Mouse (Mus musculus): ENCODE data around the gene Psma6. TPM values are rescaled to one million over a fixed set of nuclear protein-coding genes. Genes with fewer than 3 reads are reported as not detected.

Gene Psma6
- polyA plus RNA-seq, 1 experiment from 2014 or later, result 435 TPM

GRCm38 (mm10) chr12:55432284-55432919 lies 48.4 kb downstream of the Psma6 start:
- Histone ChIP-seq H3K9ac (no peak overlapping the region), H3K4me1 (peaks cover 5% of the 10 kb centered on the region), H3K9me3 (no peaks in the 10 kb centered on the region; the same call in 1 of the 2 replicates), H3K4me2 (replicated peaks) (no peak overlapping the region), H3K36me3 (no peaks in the 10 kb centered on the region), H3K27ac (no peak overlapping the region), H3K27me3 (no peaks in the 10 kb centered on the region), H3K4me3 (no peak overlapping the region)
- no peak for ATAC-seq (ENCODE audit: insufficient number of reproducible peaks, insufficient read depth, low FRiP score, low TSS enrichment)
- WGBS, result 88% methylated on average over 7 of the region's 7 CpGs

GRCm38 (mm10) chr12:55432920-55433284 lies 48.9 kb downstream of the Psma6 start:
- H3K4me1 ChIP-seq, result peaks cover 10% of the 10 kb centered on the region
- H3K27ac ChIP-seq, result no peak overlapping the region
- WGBS, result 92% methylated on average over 8 of the region's 8 CpGs
- no peaks in the 10 kb centered on the region; the same call in 1 of the 2 replicates for H3K9me3 ChIP-seq
- H3K4me2 ChIP-seq (replicated peaks), result no peak overlapping the region
- H3K36me3 ChIP-seq, result no peaks in the 10 kb centered on the region
- H3K27me3 ChIP-seq, result no peaks in the 10 kb centered on the region
- H3K4me3 ChIP-seq, result no peak overlapping the region
- no peak overlapping the region for H3K9ac ChIP-seq
- ATAC-seq (ENCODE audit: insufficient number of reproducible peaks, insufficient read depth, low FRiP score, low TSS enrichment), result no peak

DNA sequence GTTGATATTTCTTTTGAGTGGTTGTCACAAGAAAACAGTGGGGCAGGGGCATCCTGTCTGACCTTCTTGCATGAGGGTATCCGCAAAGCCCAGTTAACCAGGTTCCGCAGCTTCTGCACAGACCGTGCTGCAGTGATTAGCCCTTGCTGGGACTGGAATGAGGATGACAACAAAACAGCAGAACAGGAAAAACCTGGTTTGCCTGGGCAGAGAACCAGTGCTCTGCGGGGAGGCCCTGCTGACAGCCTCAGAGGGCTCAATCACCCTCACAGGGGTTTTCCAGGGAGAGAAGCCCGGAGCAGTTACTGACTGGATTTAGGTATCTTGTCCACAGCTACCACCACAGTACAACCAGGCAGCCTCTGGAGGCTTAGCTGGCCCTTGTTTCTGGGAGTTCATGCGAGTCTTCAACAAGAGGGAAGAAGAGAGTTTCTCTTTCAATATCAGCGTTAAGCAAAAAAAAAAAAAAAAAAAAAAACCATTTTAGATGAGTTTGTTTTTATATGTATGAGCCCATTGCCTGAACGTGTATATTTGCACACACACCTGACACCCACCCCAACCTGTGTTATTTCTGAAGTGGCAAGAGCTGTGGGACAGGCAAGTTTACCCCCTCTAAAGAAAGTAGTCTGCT lies 49.9 kb downstream of the Psma6 start:
- H3K27ac ChIP-seq, result no peak overlapping the region; the same call in 1 of the 2 replicates
- H3K4me3 ChIP-seq, result no peak overlapping the region
- H3K27me3 ChIP-seq, result no peaks in the 10 kb centered on the region
- no peak for ATAC-seq (ENCODE audit: insufficient number of reproducible peaks, insufficient read depth, low FRiP score, low TSS enrichment)
- H3K9me3 ChIP-seq, result no peaks in the 10 kb centered on the region; the same call in 1 of the 2 replicates
- H3K4me2 ChIP-seq (replicated peaks), result no peak overlapping the region
- 30% methylated on average over 8 of the region's 8 CpGs for WGBS
- no peak overlapping the region for H3K9ac ChIP-seq
- peaks cover 19% of the 10 kb centered on the region for H3K4me1 ChIP-seq
- no peaks in the 10 kb centered on the region for H3K36me3 ChIP-seq

GRCm38 (mm10) chr12:55435080-55435479 lies 51.1 kb downstream of the Psma6 start:
- no peak for ATAC-seq (ENCODE audit: insufficient number of reproducible peaks, insufficient read depth, low FRiP score, low TSS enrichment)
- H3K9ac ChIP-seq, result no peak overlapping the region
- no peaks in the 10 kb centered on the region; the same call in 1 of the 2 replicates for H3K9me3 ChIP-seq
- peaks cover 25% of the 10 kb centered on the region for H3K4me1 ChIP-seq
- H3K4me2 ChIP-seq (replicated peaks), result no peak overlapping the region
- H3K36me3 ChIP-seq, result no peaks in the 10 kb centered on the region
- H3K27me3 ChIP-seq, result no peaks in the 10 kb centered on the region
- H3K4me3 ChIP-seq, result no peak overlapping the region
- H3K27ac ChIP-seq, result no peak overlapping the region
- 68% methylated on average over 1 of the region's 1 CpGs for WGBS

- ATAC-seq (ENCODE audit: insufficient number of reproducible peaks, insufficient read depth, low FRiP score, low TSS enrichment), result no peak
- WGBS, result 75% methylated on average over 13 of the region's 13 CpGs
- no peaks in the 10 kb centered on the region for H3K27me3 ChIP-seq
- H3K36me3 ChIP-seq, result no peaks in the 10 kb centered on the region
- no peak overlapping the region for H3K4me2 ChIP-seq (replicated peaks)
- H3K4me3 ChIP-seq, result no peak overlapping the region
- H3K9me3 ChIP-seq, result no peaks in the 10 kb centered on the region; the same call in 1 of the 2 replicates
- no peak overlapping the region for H3K27ac ChIP-seq
- H3K4me1 ChIP-seq, result peaks cover 28% of the 10 kb centered on the region
- H3K9ac ChIP-seq, result no peak overlapping the region
These were observed 53.3 kb downstream of the Psma6 start for GRCm38 (mm10) chr12:55437122-55437826.

DNA sequence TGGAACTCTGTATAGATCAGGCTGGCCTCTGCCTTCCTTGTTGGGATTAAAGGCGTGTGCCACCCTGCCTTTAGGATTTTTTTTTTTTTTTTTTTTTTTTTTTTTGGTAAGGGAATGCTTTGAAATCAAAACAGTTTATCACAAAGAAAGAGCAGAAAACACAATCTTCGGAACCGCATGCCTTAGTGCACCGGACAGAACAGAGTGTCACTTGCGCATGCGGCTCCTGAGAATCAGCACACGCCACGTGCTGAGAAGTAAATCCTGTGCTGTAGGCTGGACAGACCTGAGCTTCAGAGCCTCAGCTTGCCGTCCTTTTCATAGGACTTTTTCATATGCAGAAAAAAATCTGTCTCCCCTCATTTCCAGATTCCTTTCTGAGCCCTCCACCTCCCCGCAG lies 54.0 kb downstream of the Psma6 start:
- Histone ChIP-seq H3K4me1 (peaks cover 30% of the 10 kb centered on the region), H3K27ac (peak overlapping the region; percentile 81), H3K9ac (no peak overlapping the region), H3K9me3 (no peaks in the 10 kb centered on the region; the same call in 1 of the 2 replicates), H3K36me3 (no peaks in the 10 kb centered on the region), H3K4me2 (replicated peaks) (peak overlapping the region; percentile 37), H3K4me3 (no peak overlapping the region), H3K27me3 (no peaks in the 10 kb centered on the region)
- ATAC-seq (ENCODE audit: insufficient number of reproducible peaks, insufficient read depth, low FRiP score, low TSS enrichment), result no peak
- WGBS, result 52% methylated on average over 10 of the region's 10 CpGs

DNA sequence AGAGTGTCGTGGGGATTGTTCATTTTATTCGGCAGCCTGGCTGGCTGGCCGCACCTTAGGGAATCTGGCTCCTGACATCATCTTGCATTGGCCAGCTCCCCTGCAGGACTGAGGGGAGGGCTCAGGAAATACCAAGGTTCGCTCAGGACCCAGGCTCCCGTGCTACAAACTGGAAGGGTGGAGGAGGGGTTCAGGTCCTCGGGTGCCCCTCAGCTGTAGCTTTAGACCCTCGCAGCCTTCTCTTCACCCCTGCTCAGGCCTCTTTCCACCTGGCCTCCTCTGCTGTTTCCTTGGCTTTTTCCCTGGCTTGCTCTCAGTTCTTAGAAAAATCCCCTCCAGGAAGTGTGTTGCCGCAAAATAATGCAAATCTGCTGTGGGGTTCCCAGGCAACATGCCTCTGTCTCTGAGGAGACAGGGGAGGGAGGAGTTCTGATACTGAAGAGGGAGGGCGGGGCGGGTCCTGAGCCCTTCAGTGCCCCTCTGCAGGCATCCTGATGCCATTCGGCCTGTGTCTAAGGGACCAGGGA lies 54.7 kb downstream of the Psma6 start:
- no peaks in the 10 kb centered on the region for H3K27me3 ChIP-seq
- peak overlapping the region; percentile 81 for H3K27ac ChIP-seq
- H3K36me3 ChIP-seq, result no peaks in the 10 kb centered on the region
- no peak for ATAC-seq (ENCODE audit: insufficient number of reproducible peaks, insufficient read depth, low FRiP score, low TSS enrichment)
- H3K4me3 ChIP-seq, result no peak overlapping the region
- 7% methylated on average over 11 of the region's 11 CpGs for WGBS
- H3K9me3 ChIP-seq, result no peaks in the 10 kb centered on the region
- peaks cover 36% of the 10 kb centered on the region for H3K4me1 ChIP-seq
- H3K4me2 ChIP-seq (replicated peaks), result peak overlapping the region; percentile 37
- 0 out of 2 replicates have a peak overlapping the region, but pooled peaks have one; percentile 16 for H3K9ac ChIP-seq

DNA sequence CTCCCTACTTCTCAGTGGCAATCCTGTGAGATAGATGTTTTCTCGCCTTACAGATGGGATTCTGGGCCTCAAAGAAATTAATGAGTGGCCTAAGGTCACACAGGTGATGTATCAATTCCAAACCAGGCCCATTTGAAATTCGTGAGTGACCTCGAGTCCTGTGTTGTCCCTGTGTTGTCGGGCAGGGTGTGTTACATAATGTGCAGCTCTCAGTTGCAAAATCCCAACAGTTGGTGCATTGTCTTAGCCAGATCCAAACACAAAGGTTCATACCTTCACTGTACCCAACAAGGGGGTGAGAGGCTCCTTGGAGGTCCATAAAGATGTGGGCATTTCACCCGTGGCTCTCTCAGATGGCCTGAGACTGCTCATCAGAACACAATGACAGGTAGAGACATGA lies 56.4 kb downstream of the Psma6 start:
- H3K4me2 ChIP-seq (replicated peaks), result no peak overlapping the region
- peaks cover 39% of the 10 kb centered on the region for H3K4me1 ChIP-seq
- no peak overlapping the region for H3K9ac ChIP-seq
- H3K9me3 ChIP-seq, result no peaks in the 10 kb centered on the region
- no peak for ATAC-seq (ENCODE audit: insufficient number of reproducible peaks, insufficient read depth, low FRiP score, low TSS enrichment)
- H3K36me3 ChIP-seq, result no peaks in the 10 kb centered on the region
- no peaks in the 10 kb centered on the region for H3K27me3 ChIP-seq
- H3K27ac ChIP-seq, result no peak overlapping the region; the same call in 1 of the 2 replicates
- WGBS, result 67% methylated on average over 5 of the region's 5 CpGs
- no peak overlapping the region for H3K4me3 ChIP-seq

- no peak overlapping the region for H3K9ac ChIP-seq
- H3K4me3 ChIP-seq, result no peak overlapping the region
- peaks cover 53% of the 10 kb centered on the region for H3K4me1 ChIP-seq
- no peaks in the 10 kb centered on the region for H3K9me3 ChIP-seq
- 96% methylated on average over 1 of the region's 1 CpGs for WGBS
- no peaks in the 10 kb centered on the region for H3K36me3 ChIP-seq
- no peak overlapping the region for H3K27ac ChIP-seq
- ATAC-seq (ENCODE audit: insufficient number of reproducible peaks, insufficient read depth, low FRiP score, low TSS enrichment), result no peak
- H3K27me3 ChIP-seq, result no peaks in the 10 kb centered on the region
- no peak overlapping the region for H3K4me2 ChIP-seq (replicated peaks)
These were observed 58.2 kb downstream of the Psma6 start for GRCm38 (mm10) chr12:55442245-55442644.

GRCm38 (mm10) chr12:55442861-55443850 lies 59.1 kb downstream of the Psma6 start:
- no peak overlapping the region for H3K9ac ChIP-seq
- peak overlapping the region; percentile 65 for H3K27ac ChIP-seq
- peaks cover 47% of the 10 kb centered on the region for H3K4me1 ChIP-seq
- H3K27me3 ChIP-seq, result no peaks in the 10 kb centered on the region
- no peaks in the 10 kb centered on the region for H3K9me3 ChIP-seq
- no peak for ATAC-seq (ENCODE audit: insufficient number of reproducible peaks, insufficient read depth, low FRiP score, low TSS enrichment)
- no peak overlapping the region for H3K4me2 ChIP-seq (replicated peaks)
- H3K4me3 ChIP-seq, result no peak overlapping the region
- no peaks in the 10 kb centered on the region for H3K36me3 ChIP-seq
- 64% methylated on average over 9 of the region's 9 CpGs for WGBS

DNA sequence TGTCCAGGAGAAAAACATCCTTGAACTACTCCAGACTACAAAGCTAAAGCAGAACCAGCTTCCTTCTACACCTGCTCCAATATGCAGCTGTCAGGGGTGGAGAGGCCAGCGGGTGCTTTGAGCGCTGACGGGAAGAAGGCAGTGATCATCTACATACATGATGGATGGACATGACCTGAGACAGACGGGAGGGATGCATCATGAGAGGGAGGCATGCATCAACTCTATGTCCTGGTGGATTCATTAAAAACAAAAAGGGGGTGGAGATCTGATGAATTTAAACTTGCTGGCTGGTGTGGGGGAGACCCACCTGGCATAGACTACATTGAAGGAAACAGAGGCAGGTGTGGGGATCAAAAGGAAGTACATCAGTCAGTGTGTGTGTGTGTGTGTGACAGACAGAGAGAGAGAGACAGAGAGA lies 60.0 kb downstream of the Psma6 start:
- H3K27ac ChIP-seq, result peak overlapping the region; percentile 41; the same call in 1 of the 2 replicates
- no peaks in the 10 kb centered on the region for H3K27me3 ChIP-seq
- H3K9ac ChIP-seq, result no peak overlapping the region
- no peak overlapping the region for H3K4me3 ChIP-seq
- peaks cover 38% of the 10 kb centered on the region for H3K4me1 ChIP-seq
- H3K36me3 ChIP-seq, result no peaks in the 10 kb centered on the region
- whole genome bisulfite sequencing, result 86% methylated on average over 4 of the region's 4 CpGs
- no peak overlapping the region for H3K4me2 ChIP-seq (replicated peaks)
- H3K9me3 ChIP-seq, result no peaks in the 10 kb centered on the region
- no peak for ATAC-seq (ENCODE audit: insufficient number of reproducible peaks, insufficient read depth, low FRiP score, low TSS enrichment)
